Mouse (Mus musculus) left cerebral cortex, postnatal 10 days (tissue): ENCODE measurements around the gene Hnrnph1. TPM values are rescaled to one million over a fixed set of nuclear protein-coding genes. Genes with fewer than 3 reads are reported as not detected.
A peak's percentile ranks its signal among the peaks of the same experiment; 100 is the strongest.
"Not testable (repeated sequence)": the region's sequence is repeated elsewhere in the genome, so short reads cannot be mapped to it uniquely, and the experiment has no call there.

Experiments used
- DNase-seq, 2 experiments: peaks; one replicate each; pipeline ENCODE4 v3.0.0; 2021 to 2022; ENCODE audit warnings: low spot score in 2 of 2, mixed read lengths in 1 of 2; ENCODE audit errors: extremely low spot score in 1 of 2
- intact Hi-C: fragments of 180-260 bp; cut with DNase I; formaldehyde crosslinking; loops from one replicate; pipeline ENCODE4 v1.15.1; 2025
- total RNA-seq, 2 experiments: library from RNA; stranded (reverse); gene quantifications; 2 replicates each; pipeline ENCODE4 v1.2.3; 2021

Hnrnph1 gene
- total RNA-seq = 100 to 1,000 TPM; 242 to 260 TPM

GRCm38 (mm10) chr11:50376911-50377891 lies at the start of gene Hnrnph1:
Gene Hnrnph1 (plus strand): TSS chr11:50376990.
- intact Hi-C loops = no loop called here

DNA sequence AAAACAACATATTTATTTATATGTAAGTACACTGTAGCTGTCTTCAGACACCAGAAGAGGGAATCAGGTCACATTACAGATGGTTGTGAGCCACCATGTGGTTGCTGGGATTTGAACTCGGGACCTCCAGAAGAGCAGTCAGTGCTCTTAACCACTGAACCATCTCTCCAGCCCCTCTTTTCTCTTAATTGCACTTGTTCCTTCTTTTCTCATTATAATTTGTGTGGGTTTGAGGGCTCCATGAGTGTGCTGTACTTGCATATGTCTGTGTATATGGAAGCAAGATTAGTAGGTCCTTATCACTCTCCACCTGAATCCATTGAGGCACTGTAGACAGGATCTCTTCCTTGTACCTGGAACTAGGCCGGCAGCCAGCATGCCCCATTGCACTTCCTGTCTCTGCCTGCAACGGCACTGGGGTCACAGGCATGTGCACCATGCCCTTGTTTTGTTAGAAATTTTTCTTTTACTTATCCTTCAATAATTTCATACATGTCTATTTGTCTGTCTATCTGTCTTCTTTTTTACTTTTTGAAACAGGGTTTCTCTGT lies 48.6 kb upstream of the Hnrnph1 start:
- intact Hi-C loops = loop anchor here (5.0 kb wide), 1 partner anchor 34 kb away; no protein-coding TSS in a partner anchor

More at GRCm38 (mm10) chr11:50376911-50377891, at the start of gene Hnrnph1:
- DNase-seq = peak; percentile 97 to 99

GRCm38 (mm10) chr11:50329378-50329777 lies 47.4 kb upstream of the Hnrnph1 start:
- DNase-seq = no peak
- intact Hi-C loops = loop anchor here (5.0 kb wide), 1 partner anchor 33 kb away; no protein-coding TSS in a partner anchor

More for the DNA sequence above, 48.6 kb upstream of the Hnrnph1 start:
- DNase-seq = no peak

DNA sequence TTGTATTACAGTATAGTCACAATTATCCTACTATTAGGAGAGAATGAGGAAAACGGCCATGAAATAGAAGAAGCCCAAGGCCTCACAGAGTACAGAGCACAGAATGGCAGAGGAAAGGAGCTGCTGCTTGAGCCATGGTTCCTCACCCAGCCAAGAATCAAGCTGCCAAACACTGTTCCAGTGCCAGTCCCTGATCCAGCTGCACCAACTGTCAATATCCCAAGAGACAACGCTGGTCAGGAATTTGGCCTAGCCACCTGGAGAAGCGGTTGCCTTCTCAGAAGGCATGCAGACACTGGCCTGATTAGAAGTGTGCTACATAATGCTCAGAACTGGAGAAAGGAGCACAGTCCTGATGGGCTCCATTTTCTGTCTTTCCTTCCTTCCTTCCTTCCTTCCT lies 43.6 kb upstream of the Hnrnph1 start:
- intact Hi-C loops = no loop called here
- no peak for DNase-seq

DNA sequence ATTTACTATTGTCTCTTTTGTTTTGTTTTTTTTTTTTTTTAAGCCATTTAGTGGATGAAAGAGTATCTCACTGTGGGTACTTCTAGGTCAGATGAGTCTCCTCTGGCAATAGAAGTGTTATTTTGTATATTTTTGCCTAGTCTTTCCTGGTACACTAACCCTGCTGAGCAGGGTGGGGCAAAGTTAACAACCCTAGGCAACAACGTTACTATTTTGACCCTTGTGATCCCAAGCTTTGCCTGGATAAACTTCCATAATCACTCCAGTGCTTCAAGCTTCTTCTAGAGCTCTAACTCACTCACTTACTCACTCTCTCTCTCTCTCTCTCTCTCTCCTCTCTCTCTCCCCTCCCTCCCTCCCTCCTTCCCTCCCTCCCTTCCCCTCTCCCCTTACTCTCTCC lies 40.7 kb upstream of the Hnrnph1 start:
- intact Hi-C loops = no loop called here
- no peak for DNase-seq

- DNase-seq = no peak
- intact Hi-C loops = no loop called here
Measured at GRCm38 (mm10) chr11:50336891-50337290, 39.9 kb upstream of the Hnrnph1 start.

- no peak for DNase-seq
- intact Hi-C loops = no loop called here
Measured at GRCm38 (mm10) chr11:50345486-50345885, 31.3 kb upstream of the Hnrnph1 start.

DNA sequence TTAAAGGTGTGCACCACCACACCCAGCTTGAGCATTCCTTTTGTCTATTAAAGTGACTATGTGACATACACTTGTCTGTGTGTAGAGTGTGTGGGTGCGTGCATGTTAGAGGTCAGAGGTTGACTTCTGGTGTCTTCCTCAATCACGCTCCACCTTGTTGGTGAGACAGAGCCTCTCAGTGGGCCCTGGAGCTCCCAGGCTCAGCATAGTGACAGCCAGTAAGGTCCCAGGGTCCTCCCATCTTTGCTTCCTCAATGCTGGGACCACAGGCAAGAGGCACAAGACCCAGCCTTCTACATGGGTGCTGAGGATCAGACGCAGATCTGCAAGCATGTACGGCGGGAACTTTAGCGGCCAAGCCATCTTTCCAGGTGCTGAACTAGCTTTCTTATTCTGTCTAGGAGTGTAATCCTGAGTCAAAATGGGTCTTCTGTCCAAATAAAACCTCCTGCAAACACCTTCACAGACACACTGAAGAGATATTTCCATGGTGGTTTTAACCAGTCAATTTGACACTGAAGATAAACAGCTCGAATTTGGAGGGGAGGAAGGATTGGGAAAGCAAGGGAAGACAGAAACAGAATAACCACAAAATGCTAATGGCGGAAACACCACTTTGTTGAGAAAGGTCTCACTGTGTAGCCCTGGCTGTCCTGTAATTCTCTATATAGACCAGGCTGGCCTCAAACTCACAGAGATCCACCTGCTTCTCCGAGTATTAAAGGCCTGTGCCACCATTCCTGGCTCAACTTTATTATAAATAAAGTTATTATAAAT lies 30.3 kb upstream of the Hnrnph1 start:
- DNase-seq = no peak
- intact Hi-C loops = no loop called here

GRCm38 (mm10) chr11:50352177-50352576 lies 24.6 kb upstream of the Hnrnph1 start:
- DNase-seq = no peak

GRCm38 (mm10) chr11:50354162-50354561 lies 22.6 kb upstream of the Hnrnph1 start, which contains the start of gene Cby3:
Gene Cby3 (plus strand): TSS chr11:50354462.
- DNase-seq = no peak
- intact Hi-C loops = no loop called here

More at GRCm38 (mm10) chr11:50352177-50352576, 24.6 kb upstream of the Hnrnph1 start:
- intact Hi-C loops = no loop called here

DNA sequence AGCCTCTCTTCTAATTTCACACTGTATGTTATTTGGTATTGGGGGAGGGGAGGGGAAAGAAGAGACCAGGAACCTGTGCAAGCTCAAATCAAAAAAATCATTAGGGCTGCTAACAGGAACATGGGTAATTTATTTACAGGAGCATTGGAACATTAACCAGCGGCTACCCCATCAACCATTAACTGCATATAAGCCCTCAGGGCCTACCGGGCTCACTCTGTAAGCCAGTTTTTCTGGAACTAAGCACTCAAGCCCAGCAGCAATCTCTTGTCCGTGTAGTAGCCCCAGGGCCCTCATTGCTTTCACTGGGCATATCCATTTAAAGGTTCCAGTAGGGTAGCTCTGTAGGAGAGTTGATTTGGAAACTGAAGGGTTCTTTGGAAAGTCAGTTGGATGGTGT lies 21.9 kb upstream of the Hnrnph1 start:
- intact Hi-C loops = no loop called here
- no peak for DNase-seq

GRCm38 (mm10) chr11:50355395-50355794 lies 21.4 kb upstream of the Hnrnph1 start:
- no peak for DNase-seq
- intact Hi-C loops = no loop called here

GRCm38 (mm10) chr11:50358950-50359861 lies 17.6 kb upstream of the Hnrnph1 start:
- peak; percentile 56 to 84 for DNase-seq
- intact Hi-C loops = no loop called here

- not testable (repeated sequence) for DNase-seq
- intact Hi-C loops = loop anchor here (5.0 kb wide), 2 partner anchors 34 to 69 kb away; partner anchors contain the start of genes Canx and Maml1
Measured at GRCm38 (mm10) chr11:50361282-50361681, 15.5 kb upstream of the Hnrnph1 start.

- DNase-seq = peak; percentile 70 to 82
- intact Hi-C loops = loop anchor here (5.0 kb wide), 2 partner anchors 37 to 72 kb away; partner anchors contain the start of genes Canx and Maml1
Measured at GRCm38 (mm10) chr11:50364548-50364947, 12.2 kb upstream of the Hnrnph1 start.

- intact Hi-C loops = no loop called here
Measured at GRCm38 (mm10) chr11:50365322-50365721, 11.5 kb upstream of the Hnrnph1 start.

DNA sequence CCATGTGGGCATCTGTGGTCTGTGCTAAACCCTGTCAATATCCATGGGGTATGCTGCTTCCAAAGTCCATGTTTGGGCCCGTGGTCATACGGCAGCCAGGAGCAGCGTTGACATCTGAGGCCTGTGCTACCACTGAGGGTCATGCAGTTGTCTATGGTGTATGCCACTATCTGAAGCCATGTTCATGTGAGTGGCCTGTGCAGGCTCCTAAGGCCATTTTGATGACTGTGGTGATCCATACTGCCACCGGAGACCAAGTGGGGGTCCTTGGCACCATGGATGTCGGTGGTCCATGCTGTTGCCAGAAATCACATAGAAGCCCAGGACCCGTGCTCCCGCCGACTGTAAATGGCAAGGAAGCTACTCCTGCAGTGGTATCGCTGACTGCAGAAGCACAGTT lies 9.3 kb upstream of the Hnrnph1 start:
- intact Hi-C loops = no loop called here
- no peak for DNase-seq

More at GRCm38 (mm10) chr11:50365322-50365721, 11.5 kb upstream of the Hnrnph1 start:
- DNase-seq = no peak

- intact Hi-C loops = no loop called here
- no peak for DNase-seq
Measured at GRCm38 (mm10) chr11:50369360-50369911, 7.4 kb upstream of the Hnrnph1 start.
